Mouse (Mus musculus): ENCODE results near the gene Gcnt2. TPM values are rescaled to one million over a fixed set of nuclear protein-coding genes. Genes with fewer than 3 reads are reported as not detected.

Gcnt2 gene
- polyA plus RNA-seq, 1 experiment from 2014 or later, result 5.7 TPM

DNA sequence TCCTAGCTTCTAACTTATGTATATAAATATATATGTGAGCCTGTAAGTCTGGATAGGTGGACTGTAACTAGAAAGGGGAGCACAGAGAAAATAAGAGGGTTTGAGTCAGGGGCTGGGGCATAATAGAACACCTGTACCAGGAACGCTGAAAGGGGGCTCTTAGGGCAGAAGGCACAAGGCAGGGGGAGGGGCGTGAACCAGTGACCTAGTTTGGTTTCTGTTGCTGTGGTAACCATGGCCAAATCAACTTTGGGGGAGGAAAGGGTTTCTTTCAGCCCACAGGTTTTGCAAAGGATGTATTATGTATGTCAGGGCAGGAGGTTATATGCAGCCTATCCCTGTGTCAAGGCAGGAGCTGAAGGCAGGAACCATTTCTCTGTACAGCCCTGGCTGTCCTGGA is 112.3 kb downstream of the Gcnt2 start:
- H3K4me2 ChIP-seq (replicated peaks; ENCODE audit: low read depth), result no peak overlapping the region
- H3K9ac ChIP-seq (ENCODE audit: low read length), result no peak overlapping the region
- no peak for TF ChIP-seq CTCF (IDR thresholded peaks at IDR 0.05; ENCODE audit: low read depth)
- no peak for TF ChIP-seq EP300 (optimal IDR thresholded peaks at IDR 0.05)
- WGBS, result 77% methylated on average over 2 of the region's 2 CpGs
- H3K27me3 ChIP-seq (ENCODE audit: control insufficient read depth, insufficient read depth, low read length), result no peaks in the 10 kb centered on the region
- H3K9me3 ChIP-seq (ENCODE audit: control insufficient read depth, low read length), result no peaks in the 10 kb centered on the region
- ATAC-seq (ENCODE audit: low FRiP score, low TSS enrichment) (no peak), DNase-seq (ENCODE audit: low spot score) (no peak)
- H3K4me1 ChIP-seq (replicated peaks; ENCODE audit: control insufficient read depth, insufficient read depth), result no peaks in the 10 kb centered on the region
- no peak overlapping the region for H3K27ac ChIP-seq (replicated peaks)
- H3K4me3 ChIP-seq (ENCODE audit: low read depth, low read length), result no peak overlapping the region
- H3K36me3 ChIP-seq (ENCODE audit: control insufficient read depth, insufficient read depth, low read length), result no peaks in the 10 kb centered on the region

DNA sequence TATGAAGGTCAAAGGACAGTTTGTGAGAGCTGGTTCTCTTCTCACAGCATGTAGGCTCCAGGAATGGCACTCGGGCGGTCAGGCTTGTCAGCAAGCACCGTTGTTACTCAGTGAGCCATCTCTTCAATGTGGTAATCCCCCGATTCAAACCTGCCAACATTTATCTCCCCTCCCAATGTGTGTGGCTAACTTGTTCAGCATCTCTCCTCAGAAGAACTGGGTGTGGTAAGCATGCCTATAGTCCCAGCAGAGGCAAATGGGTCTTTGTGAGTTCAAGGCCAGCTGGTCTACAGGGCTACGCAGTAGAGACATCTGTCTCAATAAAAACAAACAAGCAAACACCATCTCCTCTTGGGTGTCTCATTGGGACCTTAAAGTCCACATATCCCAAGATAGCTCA is 113.4 kb downstream of the Gcnt2 start:
- TF ChIP-seq CTCF (IDR thresholded peaks at IDR 0.05; ENCODE audit: low read depth), result no peak
- 86% methylated on average over 5 of the region's 5 CpGs for WGBS
- ATAC-seq (ENCODE audit: low FRiP score, low TSS enrichment), result no peak
- Histone ChIP-seq H3K4me1 (replicated peaks; ENCODE audit: control insufficient read depth, insufficient read depth) (no peaks in the 10 kb centered on the region), H3K9me3 (ENCODE audit: control insufficient read depth, low read length) (no peaks in the 10 kb centered on the region), H3K4me3 (ENCODE audit: low read depth, low read length) (no peak overlapping the region), H3K27ac (replicated peaks) (no peak overlapping the region), H3K36me3 (ENCODE audit: control insufficient read depth, insufficient read depth, low read length) (no peaks in the 10 kb centered on the region), H3K4me2 (replicated peaks; ENCODE audit: low read depth) (no peak overlapping the region), H3K27me3 (ENCODE audit: control insufficient read depth, insufficient read depth, low read length) (no peaks in the 10 kb centered on the region), H3K9ac (ENCODE audit: low read length) (no peak overlapping the region)
- DNase-seq (ENCODE audit: low spot score), result no peak

DNA sequence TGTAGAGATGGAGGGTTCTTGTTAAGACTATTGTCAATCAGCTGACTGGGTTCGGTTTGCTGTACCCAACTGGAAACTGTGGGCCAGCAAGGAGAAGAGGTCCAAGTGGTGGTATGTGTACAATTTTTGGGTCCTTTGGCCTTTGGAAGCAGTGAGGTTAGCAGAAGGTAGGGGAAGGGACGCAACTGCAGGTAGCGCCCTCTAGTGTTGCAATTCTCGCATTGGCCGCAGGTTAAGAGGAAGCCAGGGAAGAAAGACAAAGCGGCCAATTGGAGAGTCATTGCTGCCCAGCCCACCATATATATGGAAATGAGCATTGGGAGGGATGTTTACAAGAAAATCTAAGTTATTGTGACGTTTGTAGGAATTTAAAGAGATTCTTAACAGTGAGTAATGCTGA is 118.1 kb downstream of the Gcnt2 start:
- Histone ChIP-seq H3K9me3 (ENCODE audit: control insufficient read depth, low read length) (no peaks in the 10 kb centered on the region), H3K36me3 (ENCODE audit: control insufficient read depth, insufficient read depth, low read length) (no peaks in the 10 kb centered on the region), H3K4me1 (replicated peaks; ENCODE audit: control insufficient read depth, insufficient read depth) (no peaks in the 10 kb centered on the region), H3K4me2 (replicated peaks; ENCODE audit: low read depth) (no peak overlapping the region), H3K9ac (ENCODE audit: low read length) (no peak overlapping the region), H3K27me3 (ENCODE audit: control insufficient read depth, insufficient read depth, low read length) (no peaks in the 10 kb centered on the region), H3K4me3 (ENCODE audit: low read depth, low read length) (no peak overlapping the region), H3K27ac (replicated peaks) (no peak overlapping the region)
- ATAC-seq (ENCODE audit: low FRiP score, low TSS enrichment) (no peak), DNase-seq (ENCODE audit: low spot score) (peak; percentile 60)
- TF ChIP-seq CTCF (IDR thresholded peaks at IDR 0.05; ENCODE audit: low read depth) (peak; percentile 81), EP300 (optimal IDR thresholded peaks at IDR 0.05) (no peak)
- 23% methylated on average over 7 of the region's 7 CpGs for whole genome bisulfite sequencing

DNA sequence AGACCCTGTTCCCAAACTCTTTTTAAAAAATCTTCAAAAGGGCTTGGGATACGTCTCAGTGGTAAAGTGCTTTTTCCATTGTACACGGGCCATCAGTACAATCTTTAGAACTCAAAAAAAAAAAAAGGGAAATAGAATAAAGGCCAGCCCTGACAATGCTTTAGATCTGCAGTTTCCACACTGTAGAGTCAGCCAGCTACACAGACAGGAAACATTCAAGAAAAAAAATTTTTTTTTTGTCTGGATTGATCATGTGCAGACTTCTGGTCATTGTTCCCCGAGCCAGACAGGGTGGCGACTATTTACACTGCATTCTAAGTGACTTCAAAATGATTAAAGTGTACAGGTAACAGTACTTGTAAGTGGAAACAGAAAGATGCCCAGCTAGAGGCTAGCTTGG is 119.1 kb downstream of the Gcnt2 start:
- peak; percentile 23 for DNase-seq (ENCODE audit: low spot score)
- Histone ChIP-seq H3K9me3 (ENCODE audit: control insufficient read depth, low read length) (no peaks in the 10 kb centered on the region), H3K27ac (replicated peaks) (no peak overlapping the region), H3K27me3 (ENCODE audit: control insufficient read depth, insufficient read depth, low read length) (no peaks in the 10 kb centered on the region), H3K4me2 (replicated peaks; ENCODE audit: low read depth) (no peak overlapping the region), H3K9ac (ENCODE audit: low read length) (no peak overlapping the region), H3K4me1 (replicated peaks; ENCODE audit: control insufficient read depth, insufficient read depth) (no peaks in the 10 kb centered on the region), H3K4me3 (ENCODE audit: low read depth, low read length) (no peak overlapping the region), H3K36me3 (ENCODE audit: control insufficient read depth, insufficient read depth, low read length) (no peaks in the 10 kb centered on the region)
- WGBS, result 40% methylated on average over 4 of the region's 4 CpGs
- TF ChIP-seq CTCF (IDR thresholded peaks at IDR 0.05; ENCODE audit: low read depth) (no peak), EP300 (optimal IDR thresholded peaks at IDR 0.05) (no peak)
- ATAC-seq (ENCODE audit: low FRiP score, low TSS enrichment), result peak; percentile 59; the same call in 1 of the 2 replicates

DNA sequence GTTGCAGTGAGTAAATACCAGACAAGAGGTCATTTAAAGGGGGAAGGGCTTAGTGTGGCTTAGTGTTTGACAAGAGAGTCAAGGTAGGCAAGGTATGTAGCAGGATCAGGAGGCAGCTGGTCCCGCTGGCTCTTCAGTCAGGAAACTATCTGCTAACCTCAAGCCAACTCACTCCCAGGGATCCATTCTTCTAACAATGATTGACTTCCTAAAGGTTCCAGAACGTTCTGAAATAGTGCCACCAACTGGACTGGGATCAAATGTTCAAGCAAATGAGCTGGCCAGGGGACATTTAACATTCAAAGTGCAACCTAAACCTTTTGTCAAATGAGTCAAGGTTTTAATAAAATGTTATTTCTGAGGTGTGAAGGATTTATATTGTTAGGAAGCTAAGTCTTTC is 119.8 kb downstream of the Gcnt2 start:
- 40% methylated on average over 2 of the region's 2 CpGs for WGBS
- TF ChIP-seq EP300 (optimal IDR thresholded peaks at IDR 0.05) (no peak), CTCF (IDR thresholded peaks at IDR 0.05; ENCODE audit: low read depth) (peak; percentile 62)
- no peaks in the 10 kb centered on the region for H3K4me1 ChIP-seq (replicated peaks; ENCODE audit: control insufficient read depth, insufficient read depth)
- H3K9ac ChIP-seq (ENCODE audit: low read length), result no peak overlapping the region
- DNase-seq (ENCODE audit: low spot score), result no peak
- no peaks in the 10 kb centered on the region for H3K9me3 ChIP-seq (ENCODE audit: control insufficient read depth, low read length)
- no peaks in the 10 kb centered on the region for H3K36me3 ChIP-seq (ENCODE audit: control insufficient read depth, insufficient read depth, low read length)
- no peak overlapping the region for H3K4me3 ChIP-seq (ENCODE audit: low read depth, low read length)
- H3K4me2 ChIP-seq (replicated peaks; ENCODE audit: low read depth), result no peak overlapping the region
- ATAC-seq (ENCODE audit: low FRiP score, low TSS enrichment), result no peak
- H3K27ac ChIP-seq (replicated peaks), result no peak overlapping the region
- no peaks in the 10 kb centered on the region for H3K27me3 ChIP-seq (ENCODE audit: control insufficient read depth, insufficient read depth, low read length)

DNA sequence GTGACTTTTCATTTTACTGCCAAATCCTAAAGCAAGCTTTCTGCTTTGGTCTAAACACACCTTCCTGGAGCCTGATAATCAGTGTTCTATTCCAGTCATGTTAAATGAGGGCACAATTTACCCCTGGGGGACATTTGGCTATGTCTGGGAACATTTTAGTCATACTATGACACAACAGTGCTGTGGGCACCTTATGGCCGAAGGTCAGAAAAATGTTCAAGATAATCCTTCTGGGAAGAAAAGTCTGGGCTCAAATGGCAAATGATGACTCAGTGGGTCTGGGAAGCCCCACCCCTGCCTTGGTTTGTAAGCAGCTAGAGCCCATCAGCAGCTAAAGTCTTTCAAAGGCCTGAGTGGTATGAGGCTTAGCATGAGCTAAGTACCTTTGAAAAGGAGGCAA is 123.2 kb downstream of the Gcnt2 start:
- H3K4me3 ChIP-seq (ENCODE audit: low read depth, low read length), result no peak overlapping the region
- no peak overlapping the region for H3K4me2 ChIP-seq (replicated peaks; ENCODE audit: low read depth)
- ATAC-seq (ENCODE audit: low FRiP score, low TSS enrichment) (no peak), DNase-seq (ENCODE audit: low spot score) (no peak)
- no peaks in the 10 kb centered on the region for H3K4me1 ChIP-seq (replicated peaks; ENCODE audit: control insufficient read depth, insufficient read depth)
- TF ChIP-seq CTCF (IDR thresholded peaks at IDR 0.05; ENCODE audit: low read depth) (no peak), EP300 (optimal IDR thresholded peaks at IDR 0.05) (no peak)
- no peak overlapping the region for H3K9ac ChIP-seq (ENCODE audit: low read length)
- H3K36me3 ChIP-seq (ENCODE audit: control insufficient read depth, insufficient read depth, low read length), result no peaks in the 10 kb centered on the region
- no peaks in the 10 kb centered on the region for H3K27me3 ChIP-seq (ENCODE audit: control insufficient read depth, insufficient read depth, low read length)
- no peak overlapping the region for H3K27ac ChIP-seq (replicated peaks)
- no peaks in the 10 kb centered on the region for H3K9me3 ChIP-seq (ENCODE audit: control insufficient read depth, low read length)
- 63% methylated on average over 1 of the region's 1 CpGs for WGBS

Data from stomach, postnatal 0 days (tissue).